Mouse (Mus musculus): ENCODE measurements around the gene Tmcc1.

The Tmcc1 gene

DNA sequence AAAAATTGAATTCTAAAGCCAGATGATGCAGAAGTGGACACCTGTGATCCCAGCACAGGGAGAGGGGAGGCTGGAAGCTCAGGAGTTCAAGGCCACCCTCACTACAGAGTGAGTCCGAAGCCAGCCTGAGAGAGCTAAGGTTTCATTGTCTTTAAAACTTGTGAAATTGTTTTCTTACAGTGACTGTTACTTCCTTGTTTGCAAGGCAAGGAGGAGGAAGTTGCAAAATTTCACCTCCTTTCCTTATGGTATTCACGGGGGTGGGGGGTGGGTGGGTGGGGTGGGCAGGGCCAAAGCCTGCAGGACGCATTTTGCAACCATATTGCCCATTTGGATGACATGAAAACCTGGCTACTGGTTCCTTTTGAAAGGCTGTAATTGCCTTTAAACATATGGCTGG is 179.6 kb downstream of the Tmcc1 start:
- DNase-seq (ENCODE audit: low spot score) = no peak

DNA sequence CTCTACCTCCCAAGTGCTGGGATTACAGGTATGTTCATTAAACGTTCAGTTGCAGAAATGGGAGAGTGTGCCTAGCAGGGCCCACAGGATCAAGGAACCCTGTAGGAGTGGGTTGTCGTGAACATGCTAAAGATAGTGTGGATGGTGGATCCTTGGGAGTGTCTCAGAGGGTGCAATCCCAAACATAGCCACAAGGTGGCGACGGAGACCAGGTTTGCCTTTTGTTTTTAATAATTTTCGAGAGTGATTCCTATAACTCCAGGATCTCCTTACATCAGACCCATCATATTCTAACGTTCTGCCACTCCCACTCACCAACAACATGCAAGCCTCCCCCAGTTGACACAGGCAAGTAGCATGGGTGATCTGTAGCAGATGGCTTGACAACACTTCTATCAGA is 182.7 kb downstream of the Tmcc1 start:
- DNase-seq (ENCODE audit: low spot score) = no peak

- DNase-seq (ENCODE audit: low spot score) = no peak
These were observed 183.9 kb downstream of the Tmcc1 start for GRCm38 (mm10) chr6:116009426-116009825.

- DNase-seq (ENCODE audit: low spot score) = no peak
These were observed 185.6 kb downstream of the Tmcc1 start for GRCm38 (mm10) chr6:116007561-116008173.

DNA sequence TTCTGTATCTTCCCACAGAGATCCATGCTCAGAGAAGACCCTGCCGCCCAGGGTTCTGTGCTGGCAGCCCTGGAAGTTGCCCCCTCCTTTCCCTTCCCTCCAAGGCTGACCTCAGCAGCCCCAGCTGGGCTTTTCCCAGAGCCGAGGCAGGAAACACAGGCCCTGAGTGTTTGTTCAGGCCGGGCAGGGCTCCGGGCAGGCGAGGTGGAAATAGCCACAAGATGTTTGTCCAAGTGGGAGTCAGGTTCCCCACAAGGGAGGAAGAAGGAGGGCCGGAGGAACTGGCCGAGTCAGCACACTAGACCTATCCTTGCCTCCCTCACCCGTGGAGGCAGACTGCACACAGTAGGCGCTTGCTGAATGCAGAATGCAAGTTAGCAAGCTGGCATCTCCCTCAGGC is 186.6 kb downstream of the Tmcc1 start:
- no peak for DNase-seq (ENCODE audit: low spot score)

GRCm38 (mm10) chr6:116005959-116006288 is 187.4 kb downstream of the Tmcc1 start:
- no peak for DNase-seq (ENCODE audit: low spot score)

DNA sequence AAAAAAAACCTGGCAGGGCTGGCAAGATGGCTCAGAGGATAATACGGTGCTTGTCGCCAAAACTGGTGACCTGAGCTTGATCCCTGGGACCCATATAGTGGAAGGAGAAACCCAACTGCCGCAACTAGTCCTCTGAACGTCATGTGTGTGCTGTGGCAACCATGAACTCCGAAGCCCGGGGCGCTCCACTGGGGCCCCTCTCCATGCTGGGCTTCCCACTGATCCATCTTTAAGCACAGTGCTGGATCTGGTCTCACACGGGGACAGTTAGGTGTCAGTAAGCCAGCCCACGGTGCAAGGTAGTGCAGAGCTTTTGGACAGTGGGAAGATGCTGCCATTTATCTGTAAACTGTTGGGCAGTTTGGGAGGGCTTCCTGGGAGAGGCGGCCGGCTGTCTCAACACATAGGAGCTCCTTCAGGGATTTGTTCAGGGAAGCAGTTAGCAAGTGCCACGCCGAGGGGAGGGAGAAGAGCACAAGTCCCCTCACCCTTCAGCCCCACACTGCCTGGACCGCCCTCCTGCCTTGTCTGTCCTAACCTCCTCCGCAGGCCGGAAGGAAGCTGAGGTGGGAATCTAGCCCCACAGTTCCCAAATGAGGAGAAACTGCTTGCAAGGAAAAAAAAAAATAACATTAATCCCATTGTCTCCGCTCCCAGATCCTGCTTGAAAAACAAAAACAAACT is 187.9 kb downstream of the Tmcc1 start:
- DNase-seq (ENCODE audit: low spot score) = no peak

- no peak for DNase-seq (ENCODE audit: low spot score)
These were observed 188.6 kb downstream of the Tmcc1 start for GRCm38 (mm10) chr6:116004716-116005115.

DNA sequence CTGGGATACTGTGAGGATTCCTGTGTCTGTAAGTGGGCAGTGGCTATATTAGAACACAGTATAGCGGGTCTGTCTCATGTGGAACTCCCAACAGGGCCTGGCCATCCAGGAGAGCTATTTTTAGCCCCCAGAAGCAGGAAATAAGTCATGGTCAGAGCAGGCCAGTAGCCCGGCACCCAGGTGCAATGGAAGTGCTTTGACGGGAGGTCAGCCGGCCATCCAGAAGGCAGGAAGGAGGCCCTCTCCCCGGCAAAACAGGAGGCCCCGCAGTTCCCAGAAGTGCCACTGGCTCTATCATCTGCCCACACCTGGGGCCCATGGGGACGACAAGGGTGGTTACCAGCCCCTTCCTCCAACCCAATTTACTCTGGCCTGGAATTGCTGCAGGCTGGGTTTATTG is 189.2 kb downstream of the Tmcc1 start:
- DNase-seq (ENCODE audit: low spot score) = no peak

- no peak for DNase-seq (ENCODE audit: low spot score)
These were observed 189.8 kb downstream of the Tmcc1 start for GRCm38 (mm10) chr6:116003516-116003915.

DNA sequence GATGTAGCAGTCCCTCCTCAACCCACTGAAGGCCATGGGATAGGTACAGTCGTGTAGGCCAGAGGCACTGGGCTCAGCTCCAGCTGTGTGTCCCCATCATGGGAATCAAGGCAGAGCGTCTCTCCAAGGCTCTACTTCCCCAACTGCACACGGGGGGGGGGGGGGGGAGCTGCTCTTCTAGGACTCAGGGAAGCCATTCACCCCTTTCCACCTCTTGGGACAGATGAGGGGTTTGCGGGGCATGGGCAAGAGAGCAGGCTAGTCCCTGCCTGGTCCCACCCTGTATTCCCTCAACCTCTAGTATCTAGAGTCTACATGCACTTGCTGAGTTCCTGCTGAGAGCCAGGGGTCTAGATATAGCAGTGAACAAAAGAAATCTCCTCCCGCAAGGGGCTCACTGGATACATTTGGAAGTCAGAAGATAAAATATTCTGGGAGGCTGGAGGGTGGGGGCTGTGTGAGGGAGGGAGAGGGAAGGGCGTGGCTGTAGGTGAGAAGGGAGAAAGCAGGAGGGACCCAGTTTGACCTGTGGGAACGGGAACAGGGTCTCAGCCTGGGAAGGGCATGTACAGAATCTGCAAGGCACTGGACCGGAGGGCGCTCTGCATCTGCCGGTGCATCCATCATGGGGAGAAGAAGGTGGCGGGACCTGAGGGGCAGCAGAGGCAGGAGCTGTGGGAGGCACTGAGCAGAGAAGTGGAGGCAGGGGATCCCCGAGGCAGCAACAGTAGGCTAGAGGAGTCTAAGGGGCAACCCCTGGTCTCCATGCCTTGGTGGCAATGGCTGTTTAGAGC is 190.8 kb downstream of the Tmcc1 start:
- DNase-seq (ENCODE audit: low spot score) = no peak

DNA sequence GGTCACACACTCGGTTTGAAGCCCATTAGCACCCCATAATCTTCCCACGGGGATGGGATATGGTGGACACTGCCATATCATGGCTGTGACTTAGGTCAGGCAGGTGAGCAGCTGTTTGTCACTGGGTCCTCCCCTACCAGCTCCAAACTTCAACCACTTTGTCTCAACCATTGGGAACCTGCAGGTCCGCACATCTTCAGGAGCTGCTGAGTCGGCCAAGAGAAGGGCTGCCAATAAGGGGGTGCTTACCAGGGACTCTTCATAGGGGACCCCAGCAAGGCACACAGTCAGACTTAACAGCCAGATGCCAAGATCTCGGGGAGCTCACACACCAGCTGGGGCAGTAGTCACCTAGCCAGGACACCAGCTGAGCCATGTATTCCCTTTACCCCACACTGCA is 192.4 kb downstream of the Tmcc1 start:
- DNase-seq (ENCODE audit: low spot score) = no peak

DNA sequence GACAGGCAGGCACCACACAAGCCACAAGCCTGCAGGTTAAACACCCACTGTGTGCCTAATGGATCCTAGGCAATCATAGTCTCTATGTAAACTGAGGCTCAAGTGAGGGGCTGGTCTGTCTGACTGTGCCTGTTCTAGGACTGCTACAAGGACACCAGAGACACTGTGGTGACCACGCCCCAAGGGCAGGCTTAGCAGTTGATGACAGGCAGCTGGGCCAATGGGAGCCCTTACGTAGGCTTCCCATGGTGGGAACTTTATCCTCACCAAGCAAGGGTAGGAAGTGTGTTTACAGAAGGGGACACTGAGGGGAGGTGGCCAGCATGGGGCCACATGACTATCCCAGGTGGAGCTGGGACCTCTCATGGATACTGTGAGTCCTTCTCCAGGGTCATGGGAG is 194.1 kb downstream of the Tmcc1 start:
- DNase-seq (ENCODE audit: low spot score) = no peak

DNA sequence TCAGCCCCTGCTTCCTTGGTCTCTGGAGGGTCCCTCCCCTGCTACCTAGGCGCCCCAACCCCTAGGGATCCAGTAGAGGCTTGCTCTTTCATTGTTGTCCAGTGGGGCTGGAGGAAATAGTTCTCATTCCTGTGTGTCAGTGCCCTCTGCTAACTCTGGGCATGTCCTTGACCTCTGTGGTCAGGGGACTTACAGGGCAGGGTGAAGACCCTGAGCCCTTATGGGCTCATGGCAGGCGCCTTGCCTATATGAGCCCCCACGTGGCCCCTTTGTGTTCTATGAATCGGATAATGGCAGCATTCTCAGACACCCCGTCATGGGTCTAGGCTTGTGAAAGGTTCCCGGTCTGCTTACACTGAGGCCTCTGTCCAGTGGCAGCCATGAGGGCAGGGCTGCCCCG is 194.5 kb downstream of the Tmcc1 start:
- DNase-seq (ENCODE audit: low spot score) = no peak

DNA sequence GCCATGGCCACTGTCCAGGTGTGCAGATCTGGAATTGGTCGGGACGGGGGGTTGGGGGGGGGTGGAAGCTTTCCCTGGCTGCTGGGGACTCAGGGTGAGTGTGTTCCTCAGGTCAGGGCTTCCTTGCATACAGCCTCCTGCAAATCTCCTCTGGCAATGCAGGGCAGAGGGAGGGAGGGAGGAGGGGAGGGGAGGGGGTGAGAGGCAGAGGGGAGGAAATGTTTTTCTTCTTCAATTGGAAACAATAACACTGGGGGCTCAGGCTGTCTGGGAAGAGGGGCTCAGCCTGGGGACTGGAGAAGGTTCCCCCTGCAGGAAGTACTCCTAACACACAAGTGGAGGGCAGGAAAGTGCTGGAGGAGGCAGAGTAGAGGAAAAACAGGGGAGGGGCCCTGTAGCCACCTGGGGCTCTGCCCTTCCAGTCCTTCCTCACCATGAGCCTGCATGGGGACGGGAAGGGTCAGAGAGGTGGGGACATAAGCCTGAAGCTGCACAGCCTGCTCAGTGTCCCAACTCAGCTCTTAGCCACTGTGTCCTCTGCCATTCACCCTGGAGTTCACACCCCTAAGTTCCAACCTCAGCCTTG is 195.5 kb downstream of the Tmcc1 start:
- no peak for DNase-seq (ENCODE audit: low spot score)

DNA sequence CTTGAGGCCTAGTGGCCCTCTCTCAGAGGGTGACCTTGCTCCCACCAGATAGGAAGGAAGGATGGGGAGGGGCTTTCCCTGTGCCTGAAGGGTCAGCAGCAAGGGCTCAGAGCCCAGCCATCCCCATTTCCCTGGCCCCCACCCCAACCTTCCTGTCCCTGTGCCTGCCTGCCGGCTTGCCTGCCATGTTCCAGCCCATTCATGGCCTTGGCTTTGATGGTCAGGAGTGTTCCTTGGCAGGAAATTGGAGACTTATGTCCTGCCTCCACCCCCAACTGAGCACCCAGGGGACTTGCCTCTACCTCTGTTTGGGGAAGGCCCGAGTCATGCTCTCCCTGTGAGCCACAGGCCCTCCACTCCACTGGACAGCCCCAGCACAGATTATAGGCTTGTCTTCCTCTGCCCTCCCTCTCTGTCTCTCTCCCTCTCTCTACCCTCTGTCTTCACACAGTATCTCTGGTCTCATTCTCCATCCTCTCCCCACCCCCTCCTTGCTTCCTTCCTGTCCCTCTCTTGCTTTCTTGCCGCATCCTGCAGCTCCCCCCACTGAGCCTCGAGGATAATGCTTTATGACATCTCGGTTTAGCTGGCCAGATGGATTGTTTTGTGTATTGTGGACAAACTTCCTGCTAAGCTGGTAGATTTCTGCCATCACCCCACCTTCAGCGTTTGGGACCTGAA is 197.0 kb downstream of the Tmcc1 start:
- DNase-seq (ENCODE audit: low spot score) = no peak

DNA sequence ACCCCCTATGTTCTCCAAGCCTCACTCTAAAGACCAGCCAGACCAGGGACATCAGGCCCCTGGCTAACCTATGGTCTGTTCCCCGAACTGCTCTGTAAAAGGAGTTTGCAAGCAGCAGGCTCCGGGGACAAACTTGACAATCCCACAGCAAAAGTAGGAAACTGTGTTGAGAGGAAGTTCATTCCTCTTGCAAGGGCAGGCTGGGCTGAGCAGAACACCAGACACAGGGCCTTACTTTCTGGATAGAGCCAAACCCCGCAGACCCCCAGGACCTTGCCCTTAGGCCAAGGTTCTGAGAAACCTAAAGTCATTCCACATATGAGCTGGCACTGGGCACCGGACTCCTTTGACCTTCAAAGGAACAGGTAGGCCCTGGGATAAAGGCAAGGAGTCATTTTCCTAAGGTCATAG is 197.8 kb downstream of the Tmcc1 start:
- no peak for DNase-seq (ENCODE audit: low spot score)

- DNase-seq (ENCODE audit: low spot score) = peak; percentile 57
These were observed 198.3 kb downstream of the Tmcc1 start, which contains the start of gene Plxnd1 for GRCm38 (mm10) chr6:115994877-115995520. TSS of gene Plxnd1 (minus strand) at chr6:115995005.

GRCm38 (mm10) chr6:115994146-115994876 is 199.0 kb downstream of the Tmcc1 start:
- no peak for DNase-seq (ENCODE audit: low spot score)

GRCm38 (mm10) chr6:115993463-115994145 is 199.7 kb downstream of the Tmcc1 start:
- no peak for DNase-seq (ENCODE audit: low spot score)

DNA sequence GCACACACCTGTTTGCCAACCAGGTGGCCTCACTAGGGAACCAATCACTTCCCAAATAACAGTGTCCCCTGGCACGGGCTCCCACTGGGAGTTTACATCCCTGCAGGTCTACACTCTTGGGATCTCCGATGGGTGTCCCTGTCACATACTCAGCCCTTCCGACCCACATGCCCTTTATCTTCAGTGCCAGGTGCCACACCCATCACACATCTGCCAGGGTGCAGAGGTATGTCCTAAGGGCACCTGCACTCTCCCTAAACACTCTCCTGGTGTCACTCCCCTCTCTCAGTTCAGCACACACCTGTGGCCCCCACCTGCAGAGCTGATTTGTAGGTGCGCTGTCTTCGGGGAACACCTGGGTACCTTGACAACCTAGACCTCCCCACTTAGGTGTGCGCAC is 200.3 kb downstream of the Tmcc1 start:
- DNase-seq (ENCODE audit: low spot score) = no peak
